Mouse (Mus musculus) T-cell, adult 2 months (primary cell): Measurements from ENCODE around the gene Gm45837.

Experiments used
- DNase-seq: peaks from one replicate; pipeline ENCODE4 v3.0.0; 2022; ENCODE audit warnings: low spot score

Gene Gm45837

DNA sequence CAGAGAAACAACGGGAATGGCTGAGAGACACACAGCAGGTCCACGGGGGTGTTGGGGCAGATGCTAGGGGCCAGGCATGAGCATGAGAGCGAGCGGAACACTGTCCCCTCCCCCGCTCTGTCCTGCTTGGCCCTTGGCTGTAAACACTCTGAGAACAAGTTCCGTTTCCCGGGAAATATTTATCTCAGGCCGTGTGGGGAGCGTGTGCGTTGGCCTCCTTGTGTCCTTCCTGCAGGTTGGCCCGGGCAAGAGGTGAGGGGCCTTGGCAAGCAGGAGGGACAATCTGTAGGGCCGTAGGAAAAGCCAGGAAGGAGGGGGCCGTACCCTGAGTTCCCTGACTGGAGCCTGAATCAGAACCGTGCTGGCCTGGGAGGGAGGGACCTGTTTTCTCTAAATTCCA is 54.7 kb downstream of the Gm45837 start:
- DNase-seq: no peak

DNA sequence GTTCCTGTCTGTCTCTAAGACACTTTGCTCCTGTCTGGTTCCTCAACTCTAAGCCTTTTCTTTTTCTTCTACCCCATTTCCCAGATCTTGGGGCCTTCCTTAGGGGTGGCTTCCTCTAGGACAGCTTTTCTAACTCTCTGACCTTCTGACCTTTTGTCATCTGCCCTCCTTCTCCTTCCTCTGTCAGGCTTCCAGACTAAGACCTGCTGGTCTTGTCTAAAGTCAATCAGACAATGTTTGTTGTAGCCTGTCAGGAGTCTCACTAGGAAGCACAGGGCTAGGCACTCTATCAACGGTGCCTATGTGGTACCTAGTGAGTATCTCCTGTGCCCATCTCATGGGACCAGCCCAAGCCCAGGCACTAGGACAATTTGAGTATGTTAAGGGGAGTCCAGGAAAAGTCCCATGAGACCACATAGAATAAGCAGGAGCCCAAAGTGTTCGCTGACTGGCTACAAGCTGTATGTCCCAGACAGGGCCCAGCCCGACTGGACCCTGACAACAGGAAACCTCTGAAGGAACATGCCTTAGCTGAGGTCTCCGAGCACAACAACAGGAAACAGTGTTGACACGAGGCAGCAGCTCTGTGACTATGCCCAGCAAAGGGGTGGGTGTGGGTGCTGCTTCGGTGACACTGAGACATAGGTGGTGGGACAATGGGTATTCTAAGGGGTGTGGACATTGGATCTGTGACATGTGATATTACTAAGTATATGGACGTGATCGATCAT is 55.3 kb downstream of the Gm45837 start:
- peak; percentile 92 for DNase-seq

DNA sequence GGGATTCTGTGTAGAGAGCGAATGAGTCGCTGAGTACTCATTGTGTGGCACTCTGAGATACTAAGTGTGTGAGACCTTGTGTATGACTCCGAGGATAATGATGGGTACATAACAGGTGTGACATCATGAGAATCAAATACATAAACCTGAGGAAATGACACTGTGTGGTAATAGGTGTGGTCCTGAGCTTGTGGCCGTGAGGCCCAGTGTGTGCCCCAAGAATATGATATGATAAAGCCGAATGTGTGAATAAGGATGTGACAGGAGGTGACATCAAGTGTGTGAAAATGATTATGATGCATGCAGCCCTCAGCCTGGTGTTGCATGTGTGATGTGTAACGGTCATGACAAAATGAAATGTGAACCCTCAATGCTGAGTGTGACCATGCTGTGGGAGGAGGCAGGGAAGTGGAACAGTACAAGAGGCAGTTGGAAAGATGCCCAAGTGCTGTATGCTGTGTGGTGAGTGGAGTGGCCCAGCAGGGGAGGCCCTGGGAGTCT is 55.9 kb downstream of the Gm45837 start:
- DNase-seq: peak; percentile 91

DNA sequence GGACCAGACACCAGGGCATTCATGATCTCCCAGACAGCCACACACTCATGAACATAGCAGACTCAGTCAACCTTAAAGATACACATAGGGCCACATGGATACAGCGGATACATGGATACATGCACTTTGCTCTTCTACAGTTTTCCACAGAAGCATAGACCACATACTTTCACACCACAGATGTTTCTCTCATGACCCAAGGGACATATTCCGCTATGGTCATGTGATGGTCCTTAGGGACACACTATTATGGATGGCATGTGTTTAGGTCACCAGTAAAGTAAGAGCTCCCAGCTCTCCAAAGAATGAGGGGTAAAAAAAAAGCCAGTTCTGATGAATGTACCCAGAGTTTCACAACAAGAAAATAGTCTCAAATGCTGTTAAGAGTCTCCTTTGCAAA is 60.7 kb downstream of the Gm45837 start:
- no peak for DNase-seq

DNA sequence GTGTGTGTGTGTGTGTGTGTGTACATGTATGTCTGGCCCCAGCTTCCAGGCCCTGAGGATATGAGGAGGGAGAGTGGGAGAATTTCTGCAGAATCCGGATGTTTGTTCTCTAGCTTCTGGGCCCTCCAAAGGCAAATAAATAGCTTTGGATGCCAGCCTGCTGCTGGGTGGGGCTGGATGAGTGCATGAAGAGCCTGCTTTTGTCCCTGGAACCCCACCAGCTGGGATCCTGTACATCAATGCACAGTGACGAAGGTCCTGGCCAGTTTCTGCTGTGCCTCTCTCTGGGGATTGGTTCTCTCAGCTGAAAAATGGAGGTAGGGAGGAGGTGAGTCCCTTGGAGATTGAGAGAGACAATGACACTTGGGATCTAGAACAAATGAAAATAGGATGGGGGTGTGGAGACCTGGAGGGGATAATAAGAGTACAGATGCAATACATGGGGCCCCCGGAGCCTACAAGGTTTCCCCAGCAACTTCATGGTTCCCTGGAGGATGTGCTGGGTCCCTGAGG is 61.3 kb downstream of the Gm45837 start:
- no peak for DNase-seq

DNA sequence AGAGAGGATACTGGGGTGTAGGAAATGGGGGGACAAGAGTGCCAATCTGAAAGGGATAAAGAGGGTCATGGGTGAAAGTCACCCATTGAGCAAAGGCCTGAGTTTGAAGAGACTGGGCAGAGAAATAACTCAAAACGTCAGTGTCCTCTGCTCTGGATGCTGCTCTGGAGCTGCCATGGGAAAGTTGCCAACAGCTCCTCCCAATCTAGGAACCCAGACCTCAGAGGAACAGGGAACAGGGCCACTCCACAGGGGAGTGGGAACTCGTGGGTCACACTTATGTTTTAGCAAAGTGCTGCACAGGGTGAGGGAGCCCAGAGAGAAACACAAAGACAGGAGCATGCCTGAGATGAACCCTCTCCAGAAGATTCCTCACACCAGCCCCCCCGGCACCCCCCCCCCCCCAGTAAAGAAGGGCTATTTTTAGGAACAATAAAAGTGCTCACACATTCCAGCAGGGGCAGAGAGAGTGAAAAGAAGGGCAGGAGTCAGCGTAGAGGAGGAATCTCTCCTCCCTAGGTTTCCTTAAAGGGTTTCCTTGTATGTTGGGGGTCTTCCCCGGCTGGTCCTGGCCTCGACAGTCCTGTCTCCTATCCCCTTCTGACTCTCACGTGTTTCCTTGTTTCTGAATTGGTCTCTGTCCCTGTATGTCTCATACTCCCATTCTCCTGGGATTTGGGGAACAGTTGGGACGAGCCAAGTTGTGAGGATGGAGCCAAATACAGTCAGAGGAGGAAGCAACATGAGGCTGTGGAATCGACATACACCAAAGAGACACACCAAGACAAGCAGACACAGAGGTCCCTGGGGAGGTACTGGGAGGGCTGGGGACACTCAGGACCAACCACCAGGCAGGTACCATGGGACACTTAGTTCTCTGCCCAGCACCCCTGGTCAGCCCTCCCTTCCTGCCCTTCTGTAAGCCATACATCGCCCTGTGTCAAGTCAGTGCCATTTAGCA is 62.2 kb downstream of the Gm45837 start:
- no peak for DNase-seq

DNA sequence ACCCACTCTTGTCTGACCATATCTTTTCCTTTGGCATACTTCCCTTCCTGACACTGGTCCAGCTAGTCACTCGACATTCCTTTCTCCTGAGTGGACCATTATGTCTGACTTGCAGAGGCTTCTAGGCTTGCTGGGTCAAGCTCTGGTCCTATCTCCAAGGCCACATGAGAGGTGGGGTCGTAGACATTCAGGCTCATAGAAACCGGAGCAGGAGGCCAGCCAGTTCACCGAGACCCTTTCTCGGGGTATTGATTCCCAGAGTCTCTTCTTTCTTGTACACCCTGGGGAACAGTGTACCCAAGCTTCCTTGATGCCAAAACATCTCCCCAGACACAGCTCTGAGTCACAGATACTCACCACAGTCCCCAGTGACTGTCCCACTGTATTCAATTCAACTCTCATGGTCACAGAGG is 63.7 kb downstream of the Gm45837 start:
- DNase-seq: no peak

DNA sequence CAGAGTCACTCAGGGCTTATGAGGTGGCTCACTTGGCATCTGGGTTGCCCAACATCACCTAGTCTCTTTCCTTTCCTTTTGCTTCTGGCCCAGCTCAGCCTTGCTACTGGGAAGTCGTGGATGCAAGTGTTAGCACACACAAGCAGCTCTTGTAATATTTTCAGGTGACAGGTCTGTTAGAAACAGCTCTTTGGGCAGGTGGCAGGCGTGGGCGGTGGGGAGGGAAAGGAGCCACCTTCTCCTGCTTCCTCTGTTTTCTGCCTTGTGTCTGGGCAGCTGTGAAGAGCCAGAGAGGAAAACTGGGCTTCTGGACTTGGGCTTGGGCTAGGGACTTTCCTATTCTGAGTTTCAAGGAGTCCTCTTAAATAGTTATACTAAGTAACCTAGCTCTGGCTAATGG is 65.3 kb downstream of the Gm45837 start:
- no peak for DNase-seq

DNA sequence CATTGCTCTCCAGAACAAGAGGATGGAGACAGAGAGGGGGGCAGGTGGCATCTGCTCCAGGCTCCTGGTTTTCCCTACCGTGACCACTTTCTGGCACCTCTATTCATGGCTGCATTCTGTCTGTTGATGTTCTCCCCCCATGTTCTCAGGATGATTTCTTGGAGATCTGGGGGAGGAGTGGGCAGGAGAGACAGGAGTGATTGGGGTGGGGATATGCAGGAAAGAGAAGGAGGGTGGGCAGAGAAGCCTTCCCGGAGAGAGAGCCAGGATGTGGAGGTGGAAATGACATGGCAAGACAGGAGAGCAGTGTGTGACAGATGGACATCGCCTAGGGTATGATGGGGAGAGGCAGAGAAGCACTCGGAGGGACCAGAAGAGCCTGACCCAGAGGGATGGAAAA is 65.8 kb downstream of the Gm45837 start:
- no peak for DNase-seq

DNA sequence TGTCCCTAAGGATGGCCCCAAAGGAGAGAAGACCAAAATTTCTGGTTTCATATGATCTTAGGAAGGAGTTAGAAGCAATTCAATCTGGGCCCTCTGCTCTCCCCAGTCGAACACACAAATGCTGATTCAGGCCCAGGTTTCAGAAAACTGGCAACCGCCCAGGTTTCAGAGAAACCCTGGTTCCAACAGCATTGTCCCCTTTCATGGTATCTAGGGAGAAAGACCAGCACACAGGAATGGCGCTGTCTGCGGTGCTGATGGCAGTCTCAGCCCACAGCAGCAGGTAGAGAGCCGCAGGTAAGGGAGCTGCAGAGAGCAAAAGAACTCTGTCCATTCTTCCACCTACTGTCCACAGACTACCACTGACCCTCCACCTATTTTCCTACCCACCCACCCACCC is 66.5 kb downstream of the Gm45837 start:
- no peak for DNase-seq

DNA sequence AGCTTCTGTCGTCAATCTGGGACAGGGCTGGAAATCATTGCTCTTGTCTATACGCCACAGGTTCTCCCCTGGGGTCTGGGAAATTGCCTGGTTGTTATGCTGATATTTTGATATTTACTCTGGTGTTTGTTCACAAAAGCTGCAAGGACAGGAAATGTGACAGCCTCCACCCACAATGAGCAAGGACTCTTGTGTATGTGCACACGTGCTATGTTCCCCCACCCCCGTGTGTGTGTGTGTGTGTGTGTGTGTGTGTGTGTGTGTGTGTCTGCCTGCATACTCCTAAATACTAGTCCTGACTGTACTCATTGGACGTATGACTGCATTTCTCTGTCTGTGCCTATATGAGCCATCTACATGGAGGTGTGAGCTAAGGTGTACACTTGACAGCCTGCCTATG is 67.4 kb downstream of the Gm45837 start:
- peak; percentile 48 for DNase-seq

DNA sequence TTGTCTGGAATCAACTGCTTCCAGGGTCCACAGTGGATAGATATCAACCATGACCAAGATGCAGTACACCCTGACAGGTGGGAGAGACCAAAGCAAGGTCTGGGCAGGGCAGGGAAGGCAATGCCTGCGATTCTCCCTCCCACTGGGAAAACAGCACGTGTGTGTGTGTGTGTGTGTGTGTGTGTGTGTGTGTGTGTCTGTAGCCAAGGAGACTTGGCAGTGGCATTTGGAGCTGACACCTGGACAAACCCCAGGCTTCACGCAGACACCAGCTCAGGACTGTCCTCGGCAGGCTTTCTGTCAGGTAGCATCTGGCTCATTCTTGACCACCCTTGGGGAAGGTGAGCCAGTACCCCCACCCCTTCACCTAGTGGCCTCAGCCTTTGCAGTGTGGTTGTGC is 69.2 kb downstream of the Gm45837 start:
- DNase-seq: no peak

DNA sequence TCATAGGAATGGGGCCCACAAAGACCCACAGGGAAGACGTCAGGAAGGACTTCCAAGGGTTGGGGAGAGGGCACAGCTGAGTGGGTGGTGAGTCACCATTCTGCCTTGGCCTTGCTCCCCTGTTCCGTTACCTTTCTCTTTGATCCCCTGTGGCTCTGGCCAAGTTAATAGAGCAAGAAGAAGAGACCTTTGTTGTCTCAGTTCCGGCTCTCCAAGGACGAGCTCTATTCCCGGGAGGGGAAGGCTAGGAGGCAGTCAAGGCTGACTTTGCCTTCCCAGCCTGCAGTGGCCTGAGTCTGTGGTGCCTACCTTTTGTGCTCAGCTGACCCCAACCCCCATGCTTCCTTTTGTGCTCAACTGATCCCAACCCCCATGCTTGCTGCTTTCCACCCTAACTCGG is 70.0 kb downstream of the Gm45837 start:
- no peak for DNase-seq

DNA sequence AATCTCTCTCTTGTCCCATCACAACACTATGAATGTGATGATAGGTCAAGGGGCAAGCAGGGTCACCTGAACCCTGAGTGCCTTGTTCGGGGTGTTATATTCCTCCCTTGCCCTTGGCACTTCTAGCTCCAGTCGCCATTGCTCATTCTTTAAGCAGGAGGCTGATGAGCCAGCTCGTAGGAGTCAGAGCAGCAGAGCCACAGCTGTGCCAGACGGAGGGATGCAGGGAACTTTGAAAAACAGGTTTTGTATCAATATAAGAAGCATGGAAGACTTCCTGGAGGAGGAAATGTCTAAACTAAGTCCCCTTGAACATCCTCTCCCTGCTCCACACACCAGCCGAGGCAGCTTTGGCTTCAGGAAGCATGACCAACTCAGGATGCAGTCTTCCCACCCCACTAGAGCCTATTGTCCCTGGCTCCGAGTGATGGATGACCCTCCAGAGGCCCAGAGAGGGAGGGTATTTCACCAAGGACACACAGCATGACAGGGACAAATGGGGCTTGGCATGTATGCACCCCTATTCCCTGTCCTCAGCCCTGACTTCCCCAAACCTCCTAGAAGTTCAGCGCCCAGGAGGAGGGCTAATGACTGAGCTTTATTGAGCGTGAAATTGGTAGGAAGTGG is 71.3 kb downstream of the Gm45837 start:
- no peak for DNase-seq

DNA sequence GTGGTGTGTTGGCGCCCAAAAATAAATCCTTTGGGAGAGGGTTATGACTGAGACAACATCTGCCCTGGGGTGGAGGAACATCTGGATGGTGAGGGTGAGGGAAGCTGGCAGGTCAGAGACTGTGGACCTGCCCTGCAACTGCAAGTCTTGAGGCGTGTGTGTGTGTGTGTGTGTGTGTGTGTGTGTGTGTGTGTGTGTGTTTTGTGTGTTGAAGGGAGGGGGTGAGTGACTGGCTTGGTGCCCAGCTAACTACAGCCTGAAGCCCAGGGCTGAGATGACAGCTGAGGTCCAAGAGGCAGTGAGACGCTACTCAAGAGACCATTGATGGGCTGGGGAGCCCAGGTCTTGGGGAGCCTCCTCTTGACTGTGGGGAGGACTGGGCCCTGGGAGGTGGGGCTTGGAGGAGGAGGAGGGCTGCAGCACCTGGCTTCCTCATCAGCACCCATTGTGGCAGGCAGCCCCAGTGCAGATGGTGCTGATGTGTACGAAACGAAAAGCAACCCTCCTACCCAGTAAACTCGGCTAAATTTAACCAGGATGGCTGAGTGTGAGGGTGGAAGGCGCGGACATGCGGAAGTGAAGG is 71.9 kb downstream of the Gm45837 start:
- DNase-seq: no peak

DNA sequence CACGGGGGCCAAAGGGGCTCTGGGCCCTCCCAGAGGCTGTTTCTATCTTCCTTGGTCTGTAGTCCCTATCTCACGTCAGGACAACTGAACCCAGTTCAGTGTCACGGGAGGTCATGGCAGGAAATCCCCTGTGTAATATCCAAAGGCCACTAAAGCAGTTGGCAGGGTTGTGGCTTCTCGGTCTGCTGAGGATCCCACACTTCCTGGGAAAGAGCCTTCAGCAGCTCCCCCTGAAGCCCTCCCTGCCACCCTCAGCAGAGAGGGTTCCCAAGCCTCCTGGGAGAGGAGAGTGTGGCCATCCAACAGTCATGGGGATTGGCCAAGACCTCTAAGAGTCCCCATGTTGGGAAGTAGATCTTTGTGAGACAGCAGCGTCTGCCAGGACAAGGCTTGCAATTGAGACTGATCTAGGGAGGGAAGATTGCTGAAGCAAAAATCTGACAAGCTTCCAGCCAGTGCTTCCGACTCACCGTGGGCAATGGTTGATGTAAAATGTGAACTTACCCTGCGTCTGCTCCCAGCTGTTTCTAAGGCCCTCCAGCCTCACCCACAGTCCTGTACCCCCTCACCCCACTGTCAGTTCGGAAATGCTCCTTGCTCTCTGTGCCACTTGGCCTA is 72.9 kb downstream of the Gm45837 start:
- DNase-seq: no peak

DNA sequence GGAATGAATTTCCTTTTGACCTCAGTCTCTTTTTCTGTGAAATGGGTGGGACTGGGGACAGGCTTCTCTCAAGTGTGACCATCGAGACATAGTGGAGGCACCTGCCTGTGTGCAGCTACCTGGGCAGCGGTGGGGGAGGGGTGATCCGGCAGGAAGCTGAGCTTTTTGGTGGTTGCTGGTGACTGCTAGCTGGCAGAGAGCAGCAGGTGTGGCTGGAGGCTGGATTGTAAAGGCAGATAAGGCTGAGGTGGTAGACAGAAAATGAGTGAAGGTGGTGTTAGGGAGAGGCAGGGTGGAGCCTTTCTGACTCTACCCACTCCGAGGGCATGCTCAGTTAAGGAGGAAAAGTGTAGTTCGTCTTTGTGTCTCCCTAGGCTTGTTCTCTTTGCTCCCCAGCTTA is 76.4 kb downstream of the Gm45837 start:
- no peak for DNase-seq

DNA sequence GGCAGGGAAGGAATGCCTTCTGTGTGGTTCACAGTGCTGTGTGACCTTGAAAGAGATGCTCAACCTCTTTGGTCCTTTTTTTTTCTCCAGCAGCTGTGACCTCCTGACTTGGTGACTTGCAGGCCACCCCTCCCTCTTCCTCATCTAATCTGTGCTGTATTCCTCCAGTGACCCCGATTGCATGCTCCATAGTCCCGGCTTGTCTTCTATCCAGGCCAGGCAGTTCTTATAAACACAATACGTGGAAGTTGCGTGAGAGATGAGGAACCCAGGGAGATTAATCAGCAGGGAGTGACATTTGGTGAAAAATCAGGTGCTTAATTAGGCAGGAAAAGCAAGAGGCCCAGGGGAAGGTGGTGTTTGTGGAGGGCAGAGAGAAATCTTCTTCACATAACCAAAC is 80.3 kb downstream of the Gm45837 start:
- no peak for DNase-seq

DNA sequence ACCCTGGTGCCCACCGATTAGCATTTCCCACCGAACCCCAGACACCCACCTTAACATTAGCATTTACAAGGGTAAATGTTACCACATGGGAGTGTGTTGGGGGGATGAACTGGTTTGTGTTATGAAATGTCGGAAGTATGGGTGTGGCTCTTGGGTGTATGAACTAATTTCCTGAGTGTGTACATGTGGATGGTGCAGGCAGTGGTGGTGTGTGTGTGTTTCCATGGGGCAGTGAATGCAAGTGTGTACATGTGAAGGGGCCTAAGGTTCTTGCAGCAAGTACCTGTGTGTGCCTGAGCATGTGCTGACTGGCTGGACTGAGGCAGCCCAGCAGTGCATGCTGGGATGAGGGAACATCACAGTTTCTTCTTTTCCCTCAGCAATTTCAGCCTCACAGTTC is 87.7 kb downstream of the Gm45837 start:
- DNase-seq: no peak

DNA sequence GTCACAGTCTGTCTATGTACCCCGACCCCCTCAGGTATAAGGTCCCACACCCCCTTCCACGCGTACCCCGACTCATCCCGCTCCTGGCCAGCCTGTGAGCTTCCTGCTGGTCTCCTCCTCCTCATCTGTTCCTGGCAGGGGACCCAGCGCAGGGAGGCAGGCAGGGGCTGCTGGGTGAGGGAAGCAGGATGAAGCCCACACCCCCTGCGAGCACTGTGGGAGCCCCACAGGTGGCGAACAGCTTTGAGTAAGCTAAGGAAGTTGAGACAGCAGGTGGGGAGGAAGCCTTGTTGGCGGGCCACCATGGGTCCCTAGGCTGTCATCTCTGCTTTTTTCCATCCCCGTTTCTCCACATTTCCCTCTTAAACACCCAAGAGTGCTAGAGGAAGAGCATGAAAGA is 88.6 kb downstream of the Gm45837 start:
- no peak for DNase-seq

DNA sequence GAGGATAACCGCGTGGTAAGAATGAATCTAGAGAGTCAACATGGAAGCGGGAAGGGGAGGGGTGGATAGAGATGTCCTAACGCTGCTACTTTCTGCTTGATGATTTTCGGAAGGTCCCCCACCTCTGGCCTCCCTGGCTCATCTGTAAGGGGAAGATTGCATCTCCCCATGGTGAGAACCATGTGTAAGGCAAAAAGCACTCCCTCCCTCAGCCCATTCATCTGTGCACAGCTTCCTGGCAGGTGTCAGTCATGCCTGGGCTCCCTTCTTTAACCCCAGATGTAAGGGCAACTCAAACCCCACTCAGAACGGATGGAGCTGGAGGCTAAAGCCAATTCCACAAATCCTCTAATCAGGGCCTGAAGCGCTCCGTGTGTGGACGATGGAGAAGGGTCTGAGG is 89.0 kb downstream of the Gm45837 start:
- no peak for DNase-seq

DNA sequence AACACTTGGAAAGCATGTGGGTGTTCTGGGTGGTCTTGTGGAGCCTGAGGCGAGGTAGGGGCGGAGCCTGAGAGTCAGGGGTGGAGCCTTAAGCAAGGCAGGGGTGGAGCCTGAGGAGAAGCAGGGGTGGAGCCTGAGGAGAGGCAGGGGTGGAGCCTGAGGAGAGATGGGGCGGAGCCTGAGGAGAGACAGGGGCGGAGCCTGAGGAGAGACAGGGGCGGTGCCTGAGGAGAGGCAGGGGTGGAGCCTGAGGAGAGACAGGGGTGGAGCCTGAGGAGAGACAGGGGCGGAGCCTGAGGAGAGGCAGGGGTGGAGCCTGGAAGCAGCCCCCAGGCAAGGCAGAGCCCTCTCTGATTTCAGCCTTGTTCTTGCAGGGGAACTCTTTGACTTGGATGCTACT is 90.5 kb downstream of the Gm45837 start:
- peak; percentile 15 for DNase-seq
